21 mouse cellular contexts compared by ENCODE assay signal in genomic region chr14:73112186-73112840, GRCm38 (mm10). TPM values are rescaled to one million over a fixed set of nuclear protein-coding genes. Genes with fewer than 3 reads are reported as not detected.
DNase-seq lines count a peak whose midpoint lies in the region; ATAC-seq and TF ChIP-seq lines count a peak whose summit lies in the region.
"Had no signal": no experiment of that assay in that cellular context is flagged by ENCODE, and none has a peak within 500 bp of the region (broad histone marks: within the 10 kb centered on the region; RNA-seq: fewer than 3 reads in every experiment).

No protein-coding gene starts in this region.

- H3K9ac ChIP-seq in kidney, embryonic 16.5 days (replicated peaks; ENCODE audit: low read length), result no peak overlapping the region
- no peak overlapping the region for H3K9ac ChIP-seq in intestine, embryonic 15.5 days
- no peak overlapping the region for H3K9ac ChIP-seq in liver, embryonic 14.5 days (replicated peaks)
- no peak overlapping the region for H3K9ac ChIP-seq in hindbrain, embryonic 14.5 days
- H3K9ac ChIP-seq: embryonic facial prominence, embryonic 15.5 days; midbrain, embryonic 15.5 days had no signal

- H3K4me2 ChIP-seq in kidney, embryonic 16.5 days (replicated peaks; ENCODE audit: low read depth, low read length), result no peak overlapping the region
- no peak overlapping the region for H3K4me2 ChIP-seq in intestine, embryonic 15.5 days (replicated peaks)
- H3K4me2 ChIP-seq in liver, embryonic 14.5 days (ENCODE audit: low read depth), result no peak overlapping the region
- H3K4me2 ChIP-seq in hindbrain, embryonic 14.5 days (replicated peaks), result no peak overlapping the region
- H3K4me2 ChIP-seq: embryonic facial prominence, embryonic 15.5 days; heart, embryonic 11.5 days; midbrain, embryonic 15.5 days had no signal

- ATAC-seq in kidney, embryonic 16.5 days (ENCODE audit: low FRiP score, low TSS enrichment), result no peak
- ATAC-seq in intestine, embryonic 15.5 days, result peak; percentile 24
- ATAC-seq in liver, embryonic 14.5 days (ENCODE audit: insufficient read depth), result 0 out of 2 replicates have a peak, but pooled peaks have one; percentile 11
- ATAC-seq in hindbrain, embryonic 14.5 days (ENCODE audit: low FRiP score), result no peak
- ATAC-seq: forebrain, embryonic 14.5 days; midbrain, embryonic 15.5 days had no signal

- H3K9me3 ChIP-seq in kidney, embryonic 16.5 days (ENCODE audit: low read length), result no peaks in the 10 kb centered on the region
- H3K9me3 ChIP-seq in intestine, embryonic 15.5 days, result no peaks in the 10 kb centered on the region
- no peaks in the 10 kb centered on the region for H3K9me3 ChIP-seq in liver, embryonic 14.5 days (ENCODE audit: control insufficient read depth, low read length)
- H3K9me3 ChIP-seq in hindbrain, embryonic 14.5 days (ENCODE audit: control insufficient read depth, low read length), result no peaks in the 10 kb centered on the region
- H3K9me3 ChIP-seq: embryonic facial prominence, embryonic 15.5 days; midbrain, embryonic 15.5 days had no signal

- no peaks in the 10 kb centered on the region for H3K36me3 ChIP-seq in kidney, embryonic 16.5 days (ENCODE audit: insufficient read depth, low read length)
- no peaks in the 10 kb centered on the region for H3K36me3 ChIP-seq in intestine, embryonic 15.5 days
- H3K36me3 ChIP-seq in liver, embryonic 14.5 days (replicated peaks; ENCODE audit: control insufficient read depth, insufficient read depth, low read depth), result no peaks in the 10 kb centered on the region
- no peaks in the 10 kb centered on the region for H3K36me3 ChIP-seq in hindbrain, embryonic 14.5 days (replicated peaks; ENCODE audit: control insufficient read depth, insufficient read depth)
- H3K36me3 ChIP-seq: embryonic facial prominence, embryonic 15.5 days; midbrain, embryonic 15.5 days had no signal

- no peak for TF ChIP-seq CTCF in liver, embryonic 14.5 days (IDR thresholded peaks at IDR 0.05; ENCODE audit: low read depth)

- H3K27me3 ChIP-seq in kidney, embryonic 16.5 days (ENCODE audit: insufficient read depth, low read length), result no peaks in the 10 kb centered on the region
- H3K27me3 ChIP-seq in intestine, embryonic 15.5 days (replicated peaks), result no peaks in the 10 kb centered on the region
- H3K27me3 ChIP-seq in liver, embryonic 14.5 days (ENCODE audit: control insufficient read depth, insufficient read depth, low read length), result no peaks in the 10 kb centered on the region
- H3K27me3 ChIP-seq in hindbrain, embryonic 14.5 days (ENCODE audit: control insufficient read depth, insufficient read depth, low read length), result no peaks in the 10 kb centered on the region
- H3K27me3 ChIP-seq: embryonic facial prominence, embryonic 15.5 days; midbrain, embryonic 15.5 days had no signal

- H3K27ac ChIP-seq in kidney, embryonic 16.5 days (ENCODE audit: low read length), result no peak overlapping the region
- no peak overlapping the region for H3K27ac ChIP-seq in intestine, embryonic 15.5 days
- no peak overlapping the region for H3K27ac ChIP-seq in liver, embryonic 14.5 days
- H3K27ac ChIP-seq in hindbrain, embryonic 14.5 days, result no peak overlapping the region
- H3K27ac ChIP-seq: embryonic facial prominence, embryonic 15.5 days; midbrain, embryonic 15.5 days had no signal

- 69% methylated on average over 12 of the region's 12 CpGs for WGBS in kidney, embryonic 16.5 days
- 54% methylated on average over 12 of the region's 12 CpGs for WGBS in intestine, embryonic 15.5 days
- WGBS in liver, embryonic 14.5 days (ENCODE audit: insufficient replicate concordance), result 46% methylated on average over 12 of the region's 12 CpGs
- 75% methylated on average over 12 of the region's 12 CpGs for WGBS in hindbrain, embryonic 14.5 days

- no peak for TF ChIP-seq EP300 in liver, embryonic 14.5 days (IDR thresholded peaks at IDR 0.05; ENCODE audit: low read depth)

- DNase-seq in kidney, postnatal 14 days, result peak; percentile 27
- no peak for DNase-seq in liver, embryonic 14.5 days (ENCODE audit: low read depth in 3 of 3, low spot score in 3 of 3)
- peak; percentile 68 for DNase-seq in thymus, postnatal 25 days
- DNase-seq in cerebellum, adult 18-20 months, result no peak
- DNase-seq in hindbrain, embryonic 14.5 days (ENCODE audit: low spot score), result no peak
- no peak for DNase-seq in spleen, postnatal 4 days (ENCODE audit: low spot score in 2 of 2)
- DNase-seq: adrenal gland, postnatal 14 days; cerebellum, adult 9-10 months; gastrocnemius, postnatal 10 days; heart, postnatal 4 days; layer of hippocampus, adult 9-11 months; left cerebral cortex, postnatal 4 days; lung, adult 18-20 months; lung, postnatal 36 days; right cerebral cortex, postnatal 4 days had no signal

- no peaks in the 10 kb centered on the region; the same call in 1 of the 2 replicates for H3K4me1 ChIP-seq in kidney, embryonic 16.5 days (ENCODE audit: insufficient read depth, low read length)
- 0 out of 2 replicates have a peak, but pooled peaks cover 6% of the 10 kb centered on the region for H3K4me1 ChIP-seq in intestine, embryonic 15.5 days (replicated peaks)
- H3K4me1 ChIP-seq in liver, embryonic 14.5 days (replicated peaks; ENCODE audit: control insufficient read depth in 2 of 2, insufficient read depth in 2 of 2, low read length in 1 of 2), result peaks cover 0 to 10% of the 10 kb centered on the region in 2 experiments; a peak in 2 of 4 replicates
- no peaks in the 10 kb centered on the region for H3K4me1 ChIP-seq in hindbrain, embryonic 14.5 days (replicated peaks; ENCODE audit: control insufficient read depth, insufficient read depth, low read length)
- H3K4me1 ChIP-seq: midbrain, embryonic 15.5 days had no signal

- H3K4me3 ChIP-seq in kidney, embryonic 16.5 days (ENCODE audit: low read length), result no peak overlapping the region
- H3K4me3 ChIP-seq in intestine, embryonic 15.5 days (replicated peaks), result no peak overlapping the region
- H3K4me3 ChIP-seq in liver, embryonic 14.5 days (ENCODE audit: insufficient read depth in 1 of 2, low read depth in 2 of 2, low read length in 2 of 2), result no peak overlapping the region
- H3K4me3 ChIP-seq in hindbrain, embryonic 14.5 days (replicated peaks; ENCODE audit: low read length), result no peak overlapping the region
- H3K4me3 ChIP-seq: embryonic facial prominence, embryonic 15.5 days; midbrain, embryonic 15.5 days had no signal

RNA-seq across cellular contexts. Expression of gene Rcbtb2, which starts 10.5 kb away (rescaled TPM):
- polyA plus RNA-seq in kidney, embryonic 16.5 days (2015; fragmentation: Nextera tagmentation; extraction: Ambion mirVana), result 123 and 127 TPM in 2 replicates
- 69.2 and 77.0 TPM in 2 replicates for polyA plus RNA-seq in intestine, embryonic 15.5 days (2015; fragmentation: Nextera tagmentation; extraction: Ambion mirVana)
- polyA plus RNA-seq in liver, embryonic 14.5 days (2012; rRNA removed), result 5.9 and 7.9 TPM in 2 replicates
- polyA plus RNA-seq in liver, embryonic 14.5 days (2014; fragmentation: Nextera tagmentation; extraction: Ambion mirVana), result 16.0 and 20.3 TPM in 2 replicates
- 64.0 and 77.0 TPM in 2 replicates for polyA plus RNA-seq in hindbrain, embryonic 14.5 days (2014; fragmentation: Nextera tagmentation; extraction: Ambion mirVana)

Comparison
In these comparisons a context has a peak if more than half of its experiments do, and no peak if none do; other contexts are left out.
1. DNase-seq: peak in kidney, postnatal 14 days (single experiment) and thymus, postnatal 25 days (single experiment); none in liver, embryonic 14.5 days (0 of 3), cerebellum, adult 18-20 months (0 of 2), hindbrain, embryonic 14.5 days (single experiment) and spleen, postnatal 4 days (0 of 2).
2. ATAC-seq: peak in intestine, embryonic 15.5 days (single experiment) and liver, embryonic 14.5 days (single experiment); none in kidney, embryonic 16.5 days (single experiment) and hindbrain, embryonic 14.5 days (single experiment).